Mouse (Mus musculus) E14TG2a.4 (cell line): Measurements from ENCODE around the gene Cd207.

Source experiments
- CTCF ChIP-seq: conservative IDR thresholded peaks from 2 replicates; pipeline ENCODE4 v1.5.1; 2014; ENCODE audit warnings: low read length
- NANOG ChIP-seq: IDR thresholded peaks from 2 replicates; pipeline ENCODE4 v1.6.1; 2014; ENCODE audit warnings: borderline replicate concordance, low read length, mixed read lengths
- POU5F1 ChIP-seq: IDR thresholded peaks from 2 replicates; pipeline ENCODE4 v1.6.1; 2014; ENCODE audit warnings: low read length, borderline replicate concordance

- TF ChIP-seq CTCF (no peak), NANOG (no peak), POU5F1 (no peak)
Measured at GRCm38 (mm10) chr6:83665009-83665408, 12.6 kb downstream of the Cd207 start.
